Mouse (Mus musculus) embryo, embryonic 9.5 days (tissue): ENCODE measurements around the gene Zfp383.
"Not testable (repeated sequence)": the region's sequence is repeated elsewhere in the genome, so short reads cannot be mapped to it uniquely, and the experiment has no call there.

Experiments used
- DNase-seq: peaks from one replicate; pipeline ENCODE4 v3.0.0-alpha.2; 2017; ENCODE audit errors: extremely low spot score

The Zfp383 gene

GRCm38 (mm10) chr7:29941027-29941426, 33.0 kb downstream of the Zfp383 start:
- DNase-seq, result no peak

DNA sequence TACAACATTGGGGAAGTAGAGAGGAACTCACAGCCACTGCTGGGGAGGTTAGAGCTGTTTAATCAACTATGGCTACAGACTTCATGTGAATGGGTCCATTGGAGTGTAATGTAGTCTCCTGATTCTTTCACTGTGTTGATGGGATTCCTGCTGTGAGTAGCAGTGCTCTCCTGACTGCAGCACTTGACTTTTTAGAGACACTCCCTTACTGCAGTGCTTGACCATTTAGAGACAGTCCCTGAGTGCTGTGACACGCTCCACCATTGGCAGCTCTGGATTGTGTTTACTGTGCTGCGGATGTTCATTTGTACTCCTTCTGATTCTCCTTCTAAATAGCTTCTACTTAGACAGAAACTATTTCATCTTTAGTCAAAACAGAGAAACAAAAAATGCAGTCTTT, 34.7 kb downstream of the Zfp383 start:
- no peak for DNase-seq

- no peak for DNase-seq
Measured at GRCm38 (mm10) chr7:29943720-29944119, 35.7 kb downstream of the Zfp383 start.

GRCm38 (mm10) chr7:29944201-29944600, 36.2 kb downstream of the Zfp383 start:
- no peak for DNase-seq

- no peak for DNase-seq
Measured at GRCm38 (mm10) chr7:29953086-29953485, 45.1 kb downstream of the Zfp383 start.

- peak; percentile 89 for DNase-seq
Measured at GRCm38 (mm10) chr7:29953513-29954401, 45.7 kb downstream of the Zfp383 start, which contains the start of gene Zfp74. Zfp74 (minus strand) TSS chr7:29954089.

DNA sequence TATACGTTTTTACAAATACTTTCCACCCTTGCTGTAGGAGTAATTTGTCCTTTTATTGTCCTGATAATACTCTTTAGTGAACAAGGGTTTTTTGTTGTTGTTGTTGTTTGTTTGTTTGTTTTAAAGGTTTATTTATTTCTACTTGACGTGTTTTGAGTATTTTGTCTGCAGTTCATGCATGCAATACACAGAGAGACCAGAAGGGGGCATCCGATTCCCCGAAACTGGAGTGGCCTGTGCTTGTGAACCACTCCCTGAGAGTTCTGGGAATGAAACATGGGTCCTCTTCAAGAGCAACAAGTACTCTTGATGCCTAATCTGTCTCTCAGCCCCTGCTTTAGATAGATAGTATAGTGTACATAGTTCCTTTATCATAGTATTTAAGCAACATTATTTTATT, 46.7 kb downstream of the Zfp383 start:
- DNase-seq, result peak; percentile 60

GRCm38 (mm10) chr7:29956257-29956656, 48.2 kb downstream of the Zfp383 start:
- no peak for DNase-seq

DNA sequence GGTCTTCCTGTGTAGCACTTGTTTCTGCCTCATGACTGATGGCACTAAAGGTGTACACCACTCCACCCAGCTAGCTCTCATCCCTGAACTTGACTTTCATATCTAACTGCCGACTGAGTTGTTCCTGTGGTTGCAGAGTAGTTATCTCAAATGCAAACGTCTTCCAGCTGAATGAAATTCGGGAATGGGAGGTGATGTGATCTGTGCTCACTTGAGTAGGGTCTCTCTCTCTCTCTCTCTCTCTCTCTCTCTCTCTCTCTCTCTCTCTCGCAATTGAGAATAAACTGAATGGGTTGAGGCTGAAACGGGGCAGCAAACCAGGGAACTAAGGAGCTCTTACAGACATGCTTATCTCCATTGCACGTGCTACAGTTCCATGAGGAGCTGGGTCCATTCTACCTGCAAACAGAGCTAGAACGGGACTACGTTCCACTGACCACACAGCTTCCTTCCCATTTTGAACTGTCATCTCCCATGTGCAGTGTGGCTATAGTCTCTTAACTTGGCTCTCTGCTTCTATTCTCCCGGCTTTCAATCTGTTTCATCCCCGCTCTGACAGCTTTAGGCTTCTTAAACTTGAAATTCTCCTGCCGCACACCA, 50.2 kb downstream of the Zfp383 start:
- no peak for DNase-seq

DNA sequence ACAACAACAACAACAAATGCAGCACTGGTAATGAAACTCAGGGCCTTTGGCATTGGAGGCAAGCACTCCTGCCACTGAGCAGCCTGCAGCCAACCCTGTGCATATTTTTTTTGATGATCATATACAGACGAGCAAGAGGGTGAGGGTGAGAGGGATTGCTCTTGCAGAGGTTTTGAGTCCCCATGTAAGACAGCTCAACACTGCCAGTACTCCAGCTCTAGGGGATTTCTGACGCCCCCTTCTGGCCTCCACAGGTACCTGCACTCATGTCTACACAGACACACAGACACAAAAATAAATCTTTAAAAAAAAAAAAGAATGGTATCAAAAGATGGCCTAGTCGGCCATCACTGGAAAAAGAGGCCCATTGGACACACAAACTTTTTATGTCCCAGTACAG, 51.0 kb downstream of the Zfp383 start:
- no peak for DNase-seq

DNA sequence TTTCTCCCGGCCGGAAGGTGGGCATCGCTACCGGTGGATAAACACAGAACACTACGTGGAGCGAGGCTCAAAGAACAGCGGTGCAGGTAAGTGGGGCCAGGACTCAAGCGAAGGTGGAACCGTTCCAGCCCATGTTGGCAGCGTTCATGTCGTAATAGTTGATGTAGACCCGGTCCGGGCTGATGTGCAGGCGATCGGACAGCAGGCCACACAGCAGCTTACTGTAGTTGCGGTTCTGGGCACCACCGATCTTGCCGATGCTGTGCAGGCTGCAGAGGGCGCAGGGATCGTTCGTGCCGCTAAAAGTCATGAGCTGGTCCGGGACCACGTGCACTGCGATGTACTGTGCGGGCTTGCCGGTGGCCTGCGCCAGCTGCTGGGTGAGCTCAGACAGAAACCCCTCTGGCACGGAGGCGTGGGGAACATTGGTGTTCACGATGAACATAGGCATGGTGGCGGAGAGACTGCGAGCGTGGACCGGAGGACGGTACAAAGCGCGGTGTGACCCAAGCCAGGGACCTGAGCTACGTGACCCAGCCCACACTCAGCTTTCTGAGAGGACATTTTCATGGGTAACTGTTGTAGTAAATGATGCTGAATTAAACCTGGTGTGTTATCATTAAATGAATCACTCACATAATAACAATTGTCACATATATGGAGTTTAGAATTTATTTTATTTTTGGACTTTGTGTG, 57.2 kb downstream of the Zfp383 start:
- DNase-seq, result not testable (repeated sequence)
